Comparison of ENCODE assay signal across 8 mouse cellular contexts in genomic region chr2:94405397-94406082, GRCm38 (mm10). TPM values are rescaled to one million over a fixed set of nuclear protein-coding genes. Genes with fewer than 3 reads are reported as not detected.
DNase-seq lines count a peak whose midpoint lies in the region; ATAC-seq and TF ChIP-seq lines count a peak whose summit lies in the region.

No protein-coding gene starts in this region.

- H3K4me2 ChIP-seq in forebrain, embryonic 15.5 days (replicated peaks): peak overlapping the region; percentile 63
- H3K4me2 ChIP-seq in limb, embryonic 12.5 days: peak overlapping the region; percentile 78
- H3K4me2 ChIP-seq in midbrain, embryonic 12.5 days (replicated peaks): peak overlapping the region; percentile 68

- peak; percentile 14; the same call in 1 of the 2 replicates for ATAC-seq in forebrain, embryonic 15.5 days (replicated peaks)
- no peak; the same call in 1 of the 2 replicates for ATAC-seq in limb, embryonic 12.5 days (ENCODE audit: insufficient number of reproducible peaks, insufficient read depth, low FRiP score, low TSS enrichment, low read depth)
- ATAC-seq in midbrain, embryonic 12.5 days (ENCODE audit: low FRiP score, low read depth): no peak; the same call in 1 of the 2 replicates

- H3K9ac ChIP-seq in forebrain, embryonic 15.5 days (replicated peaks): peak overlapping the region; percentile 79
- peak overlapping the region; percentile 83 for H3K9ac ChIP-seq in limb, embryonic 12.5 days (replicated peaks)
- peak overlapping the region; percentile 86 for H3K9ac ChIP-seq in midbrain, embryonic 12.5 days (replicated peaks)

- DNase-seq in left cerebral cortex, postnatal 14 days (ENCODE audit: low spot score in 2 of 2): peak; percentile 26 to 38
- no peak for DNase-seq in left cerebral cortex, adult 11 months (ENCODE audit: low spot score)
- no peak for DNase-seq in urinary bladder, postnatal 14 days (ENCODE audit: low spot score)
- no peak for DNase-seq in Muller cell, postnatal 12 days (ENCODE audit: inconsistent ontology term)

- intact Hi-C loops in left cerebral cortex, postnatal 14 days (cut with DNase I): no loop called here

- H3K27ac ChIP-seq in bone marrow, adult 2 months (ENCODE audit: control insufficient read depth, insufficient read depth, low read depth, low read length, poor library complexity): peak overlapping the region; percentile 62
- peak overlapping the region; percentile 89 for H3K27ac ChIP-seq in forebrain, embryonic 15.5 days (replicated peaks)
- peak overlapping the region; percentile 92 for H3K27ac ChIP-seq in limb, embryonic 12.5 days
- peak overlapping the region; percentile 91 for H3K27ac ChIP-seq in midbrain, embryonic 12.5 days (replicated peaks)

- TF ChIP-seq POLR2A in bone marrow, adult 2 months (IDR thresholded peaks at IDR 0.05; ENCODE audit: borderline replicate concordance, control insufficient read depth, low read depth, low read length): no peak

- H3K36me3 ChIP-seq in forebrain, embryonic 15.5 days: 0 out of 2 replicates have a peak, but pooled peaks cover 4% of the 10 kb centered on the region
- H3K36me3 ChIP-seq in limb, embryonic 12.5 days: peaks cover 4% of the 10 kb centered on the region
- peaks cover 3% of the 10 kb centered on the region; the same call in 1 of the 2 replicates for H3K36me3 ChIP-seq in midbrain, embryonic 12.5 days

- H3K27me3 ChIP-seq in forebrain, embryonic 15.5 days: no peaks in the 10 kb centered on the region
- H3K27me3 ChIP-seq in limb, embryonic 12.5 days: no peaks in the 10 kb centered on the region
- no peaks in the 10 kb centered on the region for H3K27me3 ChIP-seq in midbrain, embryonic 12.5 days

- TF ChIP-seq CTCF in bone marrow, adult 2 months (IDR thresholded peaks at IDR 0.05; ENCODE audit: control insufficient read depth, insufficient read depth, low read length): no peak

- H3K9me3 ChIP-seq in forebrain, embryonic 15.5 days: no peaks in the 10 kb centered on the region
- no peaks in the 10 kb centered on the region for H3K9me3 ChIP-seq in limb, embryonic 12.5 days
- H3K9me3 ChIP-seq in midbrain, embryonic 12.5 days: no peaks in the 10 kb centered on the region

- no peaks in the 10 kb centered on the region; the same call in 1 of the 2 replicates for H3K4me1 ChIP-seq in bone marrow, adult 2 months (ENCODE audit: control insufficient read depth, insufficient read depth, low read length)
- peaks cover 42% of the 10 kb centered on the region for H3K4me1 ChIP-seq in forebrain, embryonic 15.5 days
- H3K4me1 ChIP-seq in limb, embryonic 12.5 days (replicated peaks): peaks cover 25% of the 10 kb centered on the region
- peaks cover 30% of the 10 kb centered on the region for H3K4me1 ChIP-seq in midbrain, embryonic 12.5 days

- peak overlapping the region; percentile 79 for H3K4me3 ChIP-seq in bone marrow, adult 2 months (replicated peaks; ENCODE audit: control insufficient read depth, low read depth, low read length)
- H3K4me3 ChIP-seq in forebrain, embryonic 15.5 days: peak overlapping the region; percentile 69
- peak overlapping the region; percentile 90 for H3K4me3 ChIP-seq in limb, embryonic 12.5 days (replicated peaks)
- H3K4me3 ChIP-seq in midbrain, embryonic 12.5 days: peak overlapping the region; percentile 97

- WGBS in bone marrow, adult 2 months: 3% methylated on average over 21 of the region's 21 CpGs
- 6% methylated on average over 20 of the region's 21 CpGs for WGBS in forebrain, embryonic 15.5 days
- WGBS in limb, embryonic 12.5 days: 10% methylated on average over 21 of the region's 21 CpGs
- 9% methylated on average over 21 of the region's 21 CpGs for WGBS in midbrain, embryonic 12.5 days

RNA-seq across cellular contexts. Expression of gene Ttc17, which starts 0.9 kb away (rescaled TPM):
- total RNA-seq in left cerebral cortex, postnatal 14 days (2021): 10 to 100 TPM; 31.1 to 33.3 TPM
- polyA plus RNA-seq in bone marrow, adult 2 months (2011; ENCODE audit: insufficient read depth, insufficient read length, low replicate concordance, missing spikeins): 5.2 and 14.3 TPM in 2 replicates
- 20.7 and 23.2 TPM in 2 replicates for polyA plus RNA-seq in forebrain, embryonic 15.5 days (2015; fragmentation: Nextera tagmentation; extraction: Ambion mirVana)
- 15.9 and 19.2 TPM in 2 replicates for polyA plus RNA-seq in limb, embryonic 12.5 days (2016; fragmentation: Nextera tagmentation; extraction: Ambion mirVana)
- polyA plus RNA-seq in midbrain, embryonic 12.5 days (2016; fragmentation: Nextera tagmentation; extraction: Ambion mirVana): 17.4 and 20.0 TPM in 2 replicates

RNA-seq across cellular contexts. Expression of gene Api5, which starts 32.4 kb away (rescaled TPM):
- total RNA-seq in left cerebral cortex, postnatal 14 days (2021): 10 to 100 TPM; 47.3 to 48.5 TPM
- polyA plus RNA-seq in bone marrow, adult 2 months (2011; ENCODE audit: insufficient read depth, insufficient read length, low replicate concordance, missing spikeins): 40.5 and 42.9 TPM in 2 replicates
- polyA plus RNA-seq in forebrain, embryonic 15.5 days (2015; fragmentation: Nextera tagmentation; extraction: Ambion mirVana): 130 and 134 TPM in 2 replicates
- 191 and 195 TPM in 2 replicates for polyA plus RNA-seq in limb, embryonic 12.5 days (2016; fragmentation: Nextera tagmentation; extraction: Ambion mirVana)
- 188 and 201 TPM in 2 replicates for polyA plus RNA-seq in midbrain, embryonic 12.5 days (2016; fragmentation: Nextera tagmentation; extraction: Ambion mirVana)

Comparison
In these comparisons a context has a peak if more than half of its experiments do, and no peak if none do; other contexts are left out.
1. DNase-seq: peak in left cerebral cortex, postnatal 14 days (2 of 2); none in left cerebral cortex, adult 11 months (single experiment), urinary bladder, postnatal 14 days (single experiment) and Muller cell, postnatal 12 days (single experiment).
2. Peak in every context shown above with its lines, with median percentiles within 50 percentile points of each other: H3K27ac ChIP-seq, H3K4me3 ChIP-seq, H3K4me2 ChIP-seq and H3K9ac ChIP-seq.